ENCODE assay signal across 9 mouse cellular contexts in the genomic region with DNA sequence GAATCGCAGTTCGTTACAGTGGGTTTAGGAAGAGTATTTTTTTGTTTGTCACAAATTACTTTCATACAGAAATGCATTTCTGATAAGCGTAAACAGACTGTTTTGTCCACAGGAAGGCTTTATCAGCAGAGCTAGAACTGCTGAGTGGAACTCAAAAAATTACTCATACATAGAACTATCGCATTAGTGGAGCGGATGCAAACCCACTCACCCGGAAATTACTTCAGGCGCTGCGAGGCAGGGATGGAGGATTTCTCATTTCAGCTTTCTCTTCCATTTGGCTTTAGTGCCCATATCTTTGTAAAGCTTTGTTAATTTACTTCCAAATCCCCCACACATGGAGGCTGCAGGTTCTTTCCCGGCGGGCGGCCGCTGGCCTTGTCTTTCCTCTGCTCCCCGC. TPM values are rescaled to one million over a fixed set of nuclear protein-coding genes. Genes with fewer than 3 reads are reported as not detected.
DNase-seq lines count a peak whose midpoint lies in the region; ATAC-seq lines count a peak whose summit lies in the region.
"Had no signal": no experiment of that assay in that cellular context is flagged by ENCODE, and none has a peak within 500 bp of the region (broad histone marks: within the 10 kb centered on the region; RNA-seq: fewer than 3 reads in every experiment).

No protein-coding gene starts in this region.

- H3K9me3 ChIP-seq in lung, embryonic 15.5 days, result no peaks in the 10 kb centered on the region
- no peaks in the 10 kb centered on the region for H3K9me3 ChIP-seq in hindbrain, embryonic 10.5 days
- no peaks in the 10 kb centered on the region for H3K9me3 ChIP-seq in liver, embryonic 15.5 days (replicated peaks)

- no peak for ATAC-seq in lung, embryonic 15.5 days (ENCODE audit: borderline replicate concordance, extremely low read depth, low FRiP score, low TSS enrichment)
- no peak for ATAC-seq in liver, embryonic 15.5 days (ENCODE audit: insufficient read depth)

- no peaks in the 10 kb centered on the region for H3K4me1 ChIP-seq in lung, embryonic 15.5 days
- peaks cover 7% of the 10 kb centered on the region; the same call in 1 of the 2 replicates for H3K4me1 ChIP-seq in hindbrain, embryonic 10.5 days (replicated peaks)
- no peaks in the 10 kb centered on the region for H3K4me1 ChIP-seq in liver, embryonic 15.5 days (replicated peaks)

- no peaks in the 10 kb centered on the region for H3K36me3 ChIP-seq in lung, embryonic 15.5 days
- H3K36me3 ChIP-seq in hindbrain, embryonic 10.5 days, result no peaks in the 10 kb centered on the region
- H3K36me3 ChIP-seq in liver, embryonic 15.5 days (replicated peaks), result no peaks in the 10 kb centered on the region

- H3K4me2 ChIP-seq in lung, embryonic 15.5 days, result peak overlapping the region; percentile 53
- peak overlapping the region; percentile 14; the same call in 1 of the 2 replicates for H3K4me2 ChIP-seq in liver, embryonic 15.5 days

- no peak overlapping the region for H3K9ac ChIP-seq in lung, embryonic 15.5 days
- no peak overlapping the region for H3K9ac ChIP-seq in liver, embryonic 15.5 days

- no peaks in the 10 kb centered on the region for H3K27me3 ChIP-seq in lung, embryonic 15.5 days
- H3K27me3 ChIP-seq in hindbrain, embryonic 10.5 days (ENCODE audit: insufficient read depth, poor library complexity, severe bottlenecking), result peaks cover 11% of the 10 kb centered on the region; the same call in 1 of the 2 replicates
- no peaks in the 10 kb centered on the region for H3K27me3 ChIP-seq in liver, embryonic 15.5 days

- no peak overlapping the region for H3K27ac ChIP-seq in lung, embryonic 15.5 days
- peak overlapping the region; percentile 29; the same call in 1 of the 2 replicates for H3K27ac ChIP-seq in hindbrain, embryonic 10.5 days
- no peak overlapping the region for H3K27ac ChIP-seq in liver, embryonic 15.5 days (replicated peaks)

- WGBS in lung, embryonic 15.5 days, result 22% methylated on average over 13 of the region's 13 CpGs
- 18% methylated on average over 13 of the region's 13 CpGs for WGBS in hindbrain, embryonic 10.5 days
- WGBS in liver, embryonic 15.5 days (ENCODE audit: insufficient replicate concordance), result 36% methylated on average over 13 of the region's 13 CpGs

- peak overlapping the region; percentile 30 for H3K4me3 ChIP-seq in lung, embryonic 15.5 days
- peak overlapping the region; percentile 40 for H3K4me3 ChIP-seq in hindbrain, embryonic 10.5 days
- no peak overlapping the region for H3K4me3 ChIP-seq in liver, embryonic 15.5 days (replicated peaks)

- DNase-seq in lung, postnatal 36 days, result no peak
- DNase-seq in hindbrain, embryonic 10.5 days (ENCODE audit: low spot score), result no peak
- no peak for DNase-seq in adrenal gland, postnatal 10 days
- DNase-seq in left cerebral cortex, postnatal 10 days (ENCODE audit: extremely low spot score in 1 of 2, low spot score in 2 of 2), result no peak
- DNase-seq in right cerebral cortex, postnatal 25 days, result no peak
- DNase-seq: cerebellum, postnatal 25 days; layer of hippocampus, postnatal 36 days had no signal

- intact Hi-C loops in left cerebral cortex, postnatal 10 days (cut with DNase I), result no loop called here

RNA-seq across cellular contexts. Expression of gene Npy, which starts 14.4 kb away (rescaled TPM):
- polyA plus RNA-seq in lung, embryonic 15.5 days (2015; fragmentation: Nextera tagmentation; extraction: Ambion mirVana), result 0.73 and 2.6 TPM in 2 replicates
- 1.6 and 1.7 TPM in 2 replicates for polyA plus RNA-seq in hindbrain, embryonic 10.5 days (2016; fragmentation: Nextera tagmentation; extraction: Ambion mirVana)
- 0.22 TPM in 1 of 2 replicates, not detected in the other for polyA plus RNA-seq in liver, embryonic 15.5 days (2015; fragmentation: Nextera tagmentation; extraction: Ambion mirVana)
- 100 to 1,000 TPM; 506 to 551 TPM for total RNA-seq in adrenal gland, postnatal 10 days (2021)
- 100 to 1,000 TPM; 114 to 136 TPM for total RNA-seq in left cerebral cortex, postnatal 10 days (2021)
